Mouse (Mus musculus) testis, adult 2 months (tissue): ENCODE measurements around the gene Mmrn2.

ENCODE experiments used
- CTCF ChIP-seq: fragments of 200-500 bp; IDR thresholded peaks from 2 replicates; pipeline ENCODE4 v1.5.1; 2012; ENCODE audit warnings: low read depth, mild to moderate bottlenecking, inconsistent platforms, low read length, moderate library complexity; ENCODE audit not compliant: control insufficient read depth, insufficient read depth, insufficient replicate concordance
- POLR2A ChIP-seq: fragments of 200-500 bp; IDR thresholded peaks from 2 replicates; pipeline ENCODE4 v1.6.1; 2012; ENCODE audit warnings: low read depth, mild to moderate bottlenecking, inconsistent platforms, low read length, moderate library complexity; ENCODE audit not compliant: control insufficient read depth

DNA sequence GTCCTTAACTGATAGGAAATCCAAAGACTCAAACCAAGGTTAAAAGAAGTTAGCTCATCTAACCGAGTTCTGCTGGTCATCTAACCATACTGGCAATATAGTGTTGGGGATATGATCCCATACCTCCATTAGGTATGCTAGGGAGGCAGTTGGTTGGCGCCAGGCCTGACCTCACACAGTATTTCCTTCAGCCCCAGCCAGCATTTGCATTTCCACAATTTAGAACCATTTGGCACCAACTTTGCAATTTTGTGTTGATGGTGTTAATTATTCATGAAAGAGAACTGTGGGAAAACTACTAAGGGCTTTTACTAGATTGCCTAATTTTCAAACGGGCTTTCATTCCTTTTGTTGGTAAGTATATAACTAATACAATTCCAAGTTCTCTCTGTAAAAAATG is 43.4 kb upstream of the Mmrn2 start:
- TF ChIP-seq CTCF = no peak
- TF ChIP-seq POLR2A = no peak
